Mouse (Mus musculus) MEL (cell line): Measurements from ENCODE around the gene Zfp646.

Source experiments
- CHD2 ChIP-seq: IDR thresholded peaks from 2 replicates; pipeline ENCODE4 v1.6.1; 2011; ENCODE audit warnings: low read length, improper control_type of control experiment
- CTCF ChIP-seq, 3 experiments: IDR thresholded peaks in 2 of 3; conservative IDR thresholded peaks in 1 of 3; 2 replicates each; pipeline ENCODE4 v1.5.1; 2011 to 2012; ENCODE audit warnings: low read length in 3 of 3, low read depth in 2 of 3, mild to moderate bottlenecking in 2 of 3, improper control_type of control experiment in 1 of 3, inconsistent platforms in 1 of 3, mixed read lengths in 1 of 3, moderate library complexity in 1 of 3; ENCODE audit not compliant: control insufficient read depth in 1 of 3, insufficient read depth in 1 of 3, poor library complexity in 1 of 3, severe bottlenecking in 1 of 3
- HCFC1 ChIP-seq: IDR thresholded peaks from 2 replicates; pipeline ENCODE4 v1.6.1; 2012; ENCODE audit warnings: low read depth, mild to moderate bottlenecking, inconsistent platforms, low read length, improper control_type of control experiment, moderate library complexity
- KAT2A ChIP-seq: conservative IDR thresholded peaks from 2 replicates; pipeline ENCODE4 v1.6.1; 2012; ENCODE audit warnings: low read depth, low read length, improper control_type of control experiment, inconsistent platforms
- MEF2A ChIP-seq: IDR thresholded peaks from 2 replicates; pipeline ENCODE4 v1.6.1; 2014; ENCODE audit warnings: low read depth, mild to moderate bottlenecking, inconsistent platforms, low read length, improper control_type of control experiment; ENCODE audit not compliant: poor library complexity, insufficient replicate concordance, severe bottlenecking; ENCODE audit errors: extremely low read depth
- POLR2A ChIP-seq, 2 experiments: IDR thresholded peaks; 2 replicates each; pipeline ENCODE4 v1.6.1; 2011 to 2012; ENCODE audit warnings: low read length in 2 of 2, mild to moderate bottlenecking in 2 of 2, control low read depth in 1 of 2, improper control_type of control experiment in 1 of 2, low read depth in 1 of 2, moderate library complexity in 1 of 2; ENCODE audit not compliant: control insufficient read depth in 1 of 2, insufficient read depth in 1 of 2, poor library complexity in 1 of 2
- POLR2AphosphoS2 ChIP-seq: IDR thresholded peaks from 2 replicates; pipeline ENCODE4 v1.6.1; 2011; ENCODE audit warnings: low read length, improper control_type of control experiment
- USF2 ChIP-seq, 2 experiments: IDR thresholded peaks; 2 replicates each; pipeline ENCODE4 v1.6.1; 2011 to 2012; ENCODE audit warnings: improper control_type of control experiment in 2 of 2, low read length in 2 of 2, borderline replicate concordance in 1 of 2, inconsistent platforms in 1 of 2, low read depth in 1 of 2, mild to moderate bottlenecking in 1 of 2; ENCODE audit not compliant: insufficient read depth in 1 of 2

DNA sequence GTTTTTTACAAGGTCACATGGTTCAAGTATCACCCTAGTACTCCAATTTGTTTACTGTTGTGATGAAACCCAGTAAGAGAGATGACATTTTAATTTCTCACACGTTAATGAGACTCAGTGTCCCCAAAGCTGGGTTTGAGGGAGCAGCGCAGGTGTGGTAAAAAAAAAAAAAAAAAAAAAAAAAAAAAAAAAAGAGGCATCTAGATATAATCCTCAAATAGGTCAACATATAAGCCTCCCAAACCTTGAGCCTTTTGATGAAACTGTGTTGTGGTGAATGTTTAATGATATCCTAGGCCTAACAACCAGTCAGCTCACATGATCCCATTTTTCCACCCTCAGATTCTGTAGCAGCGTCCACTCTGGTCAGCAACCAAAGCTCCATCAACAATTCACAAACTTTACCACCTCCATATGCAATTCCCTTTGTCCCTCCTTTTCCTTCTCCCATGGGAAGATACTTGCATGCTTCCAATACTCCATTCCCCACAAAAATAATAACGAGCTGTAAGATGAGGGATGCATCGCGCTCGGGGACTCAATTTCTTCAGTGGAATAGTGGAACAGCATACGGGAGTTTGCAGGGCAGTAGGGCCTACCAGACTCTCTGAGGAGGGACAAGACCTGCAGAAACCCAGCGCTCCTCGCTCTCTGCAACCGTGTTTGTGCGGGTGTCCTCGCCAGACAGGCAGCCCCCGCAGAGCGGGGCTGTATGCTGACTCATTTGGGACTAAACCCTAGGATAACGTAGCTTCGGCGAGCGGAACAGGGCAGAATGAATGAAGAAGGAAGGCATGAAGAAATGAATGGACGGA, 1.0 kb upstream of the Zfp646 start:
- TF ChIP-seq POLR2A (IDR thresholded peaks at IDR 0.05; ENCODE audit: control insufficient read depth in 1 of 2, insufficient read depth in 1 of 2, low read depth in 1 of 2, low read length in 2 of 2, poor library complexity in 1 of 2) (no peak), POLR2AphosphoS2 (no peak), CTCF (IDR thresholded peaks at IDR 0.05 in 2 of 3, conservative IDR thresholded peaks at IDR 0.05 in 1 of 3; ENCODE audit: control insufficient read depth in 1 of 3, insufficient read depth in 1 of 3, low read depth in 2 of 3, low read length in 3 of 3, poor library complexity in 1 of 3, severe bottlenecking in 1 of 3) (no peak), MEF2A (no peak), CHD2 (no peak), USF2 (IDR thresholded peaks at IDR 0.05; ENCODE audit: borderline replicate concordance in 1 of 2, insufficient read depth in 1 of 2, low read depth in 1 of 2, low read length in 2 of 2) (no peak), HCFC1 (no peak), KAT2A (no peak)
